Mouse (Mus musculus): Measurements from ENCODE around the gene Rasgef1a. TPM values are rescaled to one million over a fixed set of nuclear protein-coding genes. Genes with fewer than 3 reads are reported as not detected.

The Rasgef1a gene
- polyA plus RNA-seq, 1 experiment from 2014 or later: 1.4 TPM

DNA sequence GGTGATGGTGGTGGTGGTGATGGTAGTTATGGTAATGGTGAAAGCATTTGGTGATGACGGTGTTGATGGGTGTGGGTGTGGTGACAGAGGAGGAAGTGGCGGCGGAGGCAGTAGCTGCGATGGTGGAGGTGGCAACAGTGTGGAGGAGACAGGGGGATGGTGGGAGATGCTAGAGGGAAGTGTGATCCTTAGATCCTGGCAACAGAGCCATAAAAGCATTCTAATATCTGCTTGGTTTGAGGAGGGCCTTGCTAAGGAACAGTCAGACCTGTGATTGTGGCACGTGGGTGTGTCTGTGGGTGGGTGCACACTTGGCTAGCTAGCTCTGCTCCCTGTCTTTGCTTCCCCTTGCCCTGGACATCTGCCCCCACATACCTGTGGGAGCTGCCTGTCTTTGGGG is 7.4 kb downstream of the Rasgef1a start:
- Histone ChIP-seq H3K4me3 (replicated peaks; ENCODE audit: low read depth, low read length) (no peak overlapping the region), H3K9ac (ENCODE audit: low read depth, low read length) (no peak overlapping the region), H3K36me3 (ENCODE audit: insufficient read depth, low read length) (no peaks in the 10 kb centered on the region), H3K4me2 (ENCODE audit: low read length) (no peak overlapping the region), H3K27ac (no peak overlapping the region), H3K4me1 (replicated peaks; ENCODE audit: insufficient read depth, low read length) (no peaks in the 10 kb centered on the region), H3K9me3 (replicated peaks; ENCODE audit: low read length) (no peaks in the 10 kb centered on the region), H3K27me3 (ENCODE audit: insufficient read depth, low read length) (no peaks in the 10 kb centered on the region)
- 43% methylated on average over 5 of the region's 5 CpGs for whole genome bisulfite sequencing
- ATAC-seq (replicated peaks; ENCODE audit: low FRiP score, low read depth) (no peak), DNase-seq (ENCODE audit: low spot score) (no peak)
- no peak for TF ChIP-seq CTCF (IDR thresholded peaks at IDR 0.05; ENCODE audit: low read depth)

DNA sequence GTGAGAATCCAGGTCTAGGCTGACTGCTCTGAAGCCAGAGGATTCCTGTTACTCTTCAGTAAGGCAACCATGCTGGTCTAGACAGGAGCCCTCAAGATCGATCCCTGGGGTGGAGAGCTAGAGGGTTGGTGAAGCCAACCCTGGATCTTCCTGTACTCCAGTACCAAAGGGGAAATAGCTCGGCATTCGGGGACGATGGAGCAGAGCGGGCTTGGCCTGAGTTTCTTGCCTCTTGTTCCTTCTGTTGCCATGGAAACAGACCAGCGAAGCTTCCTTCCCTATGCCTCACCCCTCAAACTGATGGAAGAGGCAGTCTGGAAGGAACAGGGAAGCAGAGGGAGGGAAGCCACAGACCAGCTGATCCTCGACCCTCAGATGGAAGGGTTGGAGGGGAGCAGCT is 8.3 kb downstream of the Rasgef1a start:
- no peak for TF ChIP-seq CTCF (IDR thresholded peaks at IDR 0.05; ENCODE audit: low read depth)
- no peaks in the 10 kb centered on the region for H3K4me1 ChIP-seq (replicated peaks; ENCODE audit: insufficient read depth, low read length)
- no peak overlapping the region for H3K27ac ChIP-seq
- no peak overlapping the region for H3K4me3 ChIP-seq (replicated peaks; ENCODE audit: low read depth, low read length)
- DNase-seq (ENCODE audit: low spot score) (no peak), ATAC-seq (replicated peaks; ENCODE audit: low FRiP score, low read depth) (no peak)
- no peak overlapping the region for H3K9ac ChIP-seq (ENCODE audit: low read depth, low read length)
- no peaks in the 10 kb centered on the region for H3K36me3 ChIP-seq (ENCODE audit: insufficient read depth, low read length)
- no peaks in the 10 kb centered on the region for H3K9me3 ChIP-seq (replicated peaks; ENCODE audit: low read length)
- WGBS: 38% methylated on average over 7 of the region's 7 CpGs
- H3K27me3 ChIP-seq (ENCODE audit: insufficient read depth, low read length): no peaks in the 10 kb centered on the region
- no peak overlapping the region for H3K4me2 ChIP-seq (ENCODE audit: low read length)

DNA sequence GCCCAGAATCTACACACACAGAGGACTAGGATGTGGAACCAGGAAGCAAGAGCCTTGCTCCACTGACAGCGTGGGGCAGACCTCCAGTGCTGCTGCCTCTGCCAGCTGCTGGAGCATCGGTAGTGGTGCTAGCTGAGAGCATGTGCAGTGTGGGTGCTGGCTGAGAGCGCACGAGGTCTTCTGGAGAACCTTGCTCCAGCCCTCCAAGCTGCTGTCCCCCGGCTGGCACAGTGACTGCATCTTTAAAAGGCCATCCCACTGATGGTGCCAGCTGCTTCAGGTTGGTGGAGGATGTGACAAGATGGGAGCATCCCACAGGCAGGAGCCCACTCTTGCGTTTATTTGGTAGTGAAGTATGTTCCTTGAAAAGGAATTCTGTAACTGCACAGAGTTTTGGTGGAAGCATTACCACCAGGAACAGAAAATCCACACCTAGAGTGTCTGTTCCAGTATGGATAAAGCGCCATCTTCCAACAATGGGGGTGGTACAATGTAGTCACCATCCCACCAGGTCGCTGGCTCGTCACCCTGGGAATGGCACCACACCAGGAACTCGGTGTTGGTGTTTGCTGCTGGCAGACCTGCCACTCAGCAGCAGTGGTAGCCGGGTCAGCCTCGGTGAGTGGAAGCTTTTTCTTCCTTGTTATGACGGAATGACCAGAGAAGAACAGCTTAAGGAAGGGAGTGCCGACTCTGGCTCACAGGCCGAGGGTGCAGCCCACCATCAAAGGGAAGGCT is 11.8 kb downstream of the Rasgef1a start:
- Histone ChIP-seq H3K4me3 (replicated peaks; ENCODE audit: low read depth, low read length) (no peak overlapping the region), H3K9ac (ENCODE audit: low read depth, low read length) (no peak overlapping the region), H3K27me3 (ENCODE audit: insufficient read depth, low read length) (no peaks in the 10 kb centered on the region), H3K4me1 (replicated peaks; ENCODE audit: insufficient read depth, low read length) (no peaks in the 10 kb centered on the region), H3K4me2 (ENCODE audit: low read length) (no peak overlapping the region), H3K27ac (no peak overlapping the region), H3K9me3 (replicated peaks; ENCODE audit: low read length) (no peaks in the 10 kb centered on the region), H3K36me3 (ENCODE audit: insufficient read depth, low read length) (no peaks in the 10 kb centered on the region)
- ATAC-seq (replicated peaks; ENCODE audit: low FRiP score, low read depth) (no peak), DNase-seq (ENCODE audit: low spot score) (no peak)
- TF ChIP-seq CTCF (IDR thresholded peaks at IDR 0.05; ENCODE audit: low read depth): no peak
- WGBS: 59% methylated on average over 15 of the region's 15 CpGs

DNA sequence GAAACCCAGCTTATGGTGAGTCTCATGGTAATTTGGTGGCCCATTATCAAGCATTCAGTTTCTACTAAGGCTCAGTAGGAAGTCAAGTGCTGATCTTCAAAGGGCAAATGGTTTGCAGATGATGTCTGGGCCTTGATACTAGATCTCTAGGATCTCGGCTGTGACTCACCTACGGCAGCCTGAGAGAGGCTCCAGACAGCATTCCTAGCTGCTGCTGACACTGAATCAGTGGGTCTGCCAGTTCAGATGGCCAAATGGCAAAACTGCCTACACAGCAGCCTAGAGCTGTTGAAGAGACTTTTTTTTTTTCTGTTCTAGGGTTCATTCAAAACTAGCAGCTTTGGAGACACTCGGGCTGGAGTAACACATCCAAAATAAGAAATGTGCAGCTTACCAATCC is 15.8 kb downstream of the Rasgef1a start:
- Histone ChIP-seq H3K4me2 (ENCODE audit: low read length) (no peak overlapping the region), H3K4me1 (replicated peaks; ENCODE audit: insufficient read depth, low read length) (no peaks in the 10 kb centered on the region), H3K36me3 (ENCODE audit: insufficient read depth, low read length) (no peaks in the 10 kb centered on the region), H3K27me3 (ENCODE audit: insufficient read depth, low read length) (no peaks in the 10 kb centered on the region), H3K27ac (no peak overlapping the region), H3K4me3 (replicated peaks; ENCODE audit: low read depth, low read length) (no peak overlapping the region), H3K9me3 (replicated peaks; ENCODE audit: low read length) (no peaks in the 10 kb centered on the region), H3K9ac (ENCODE audit: low read depth, low read length) (no peak overlapping the region)
- ATAC-seq (replicated peaks; ENCODE audit: low FRiP score, low read depth) (no peak), DNase-seq (ENCODE audit: low spot score) (no peak)
- TF ChIP-seq CTCF (IDR thresholded peaks at IDR 0.05; ENCODE audit: low read depth): no peak
- 52% methylated on average over 3 of the region's 3 CpGs for WGBS

DNA sequence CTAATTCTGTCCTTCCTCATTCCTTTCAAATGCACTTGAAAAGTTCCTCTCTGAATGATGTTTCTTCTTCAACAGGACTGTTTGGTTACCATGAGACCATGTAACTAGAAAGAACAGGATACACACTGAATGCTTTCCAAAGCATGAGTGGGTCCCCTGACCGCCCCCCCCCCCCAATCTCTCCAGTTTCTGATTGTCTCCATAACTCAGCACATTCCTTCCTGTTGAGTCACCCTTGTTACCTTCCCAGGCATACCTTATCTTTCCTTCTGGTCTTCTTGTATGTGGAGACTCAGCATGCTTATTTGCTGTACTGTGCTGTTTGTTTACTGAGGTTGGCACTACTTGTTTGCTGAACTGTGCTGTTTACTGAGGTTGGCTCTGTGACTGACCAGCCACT is 20.2 kb downstream of the Rasgef1a start:
- WGBS: 71% methylated on average over 1 of the region's 1 CpGs

DNA sequence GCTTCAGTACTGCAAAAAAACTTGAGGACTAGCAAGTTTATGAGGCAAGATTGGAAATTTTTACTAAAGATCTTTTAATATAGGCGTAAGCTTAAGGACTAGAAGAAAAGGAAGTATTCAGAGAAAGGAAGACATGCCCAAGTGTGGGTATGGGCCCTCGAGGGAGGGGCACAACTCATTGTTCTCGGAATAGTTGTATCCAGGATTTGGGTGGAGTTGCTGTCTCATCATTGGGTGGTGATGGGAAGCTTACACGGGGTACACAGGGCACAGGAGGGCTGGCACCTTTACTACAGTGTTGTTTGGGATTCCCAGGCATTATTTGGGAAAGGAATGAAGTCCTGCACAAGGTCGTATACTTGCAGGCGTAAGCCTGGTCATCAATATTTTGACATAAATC is 24.4 kb downstream of the Rasgef1a start:
- 63% methylated on average over 6 of the region's 6 CpGs for WGBS
- ATAC-seq (replicated peaks; ENCODE audit: low FRiP score, low read depth): no peak
- no peak for DNase-seq (ENCODE audit: low spot score)
- H3K9me3 ChIP-seq (replicated peaks; ENCODE audit: low read length): no peaks in the 10 kb centered on the region
- H3K4me1 ChIP-seq (replicated peaks; ENCODE audit: insufficient read depth, low read length): no peaks in the 10 kb centered on the region
- no peak for TF ChIP-seq CTCF (IDR thresholded peaks at IDR 0.05; ENCODE audit: low read depth)
- H3K9ac ChIP-seq (ENCODE audit: low read depth, low read length): no peak overlapping the region
- H3K27me3 ChIP-seq (ENCODE audit: insufficient read depth, low read length): no peaks in the 10 kb centered on the region
- H3K4me2 ChIP-seq (ENCODE audit: low read length): no peak overlapping the region
- no peak overlapping the region for H3K4me3 ChIP-seq (replicated peaks; ENCODE audit: low read depth, low read length)
- H3K27ac ChIP-seq: no peak overlapping the region
- no peaks in the 10 kb centered on the region for H3K36me3 ChIP-seq (ENCODE audit: insufficient read depth, low read length)

More for the DNA sequence above, 20.2 kb downstream of the Rasgef1a start:
- ATAC-seq (replicated peaks; ENCODE audit: low FRiP score, low read depth): no peak
- no peak for TF ChIP-seq CTCF (IDR thresholded peaks at IDR 0.05; ENCODE audit: low read depth)
- Histone ChIP-seq H3K9me3 (replicated peaks; ENCODE audit: low read length) (no peaks in the 10 kb centered on the region), H3K4me3 (replicated peaks; ENCODE audit: low read depth, low read length) (no peak overlapping the region), H3K27ac (no peak overlapping the region), H3K4me1 (replicated peaks; ENCODE audit: insufficient read depth, low read length) (no peaks in the 10 kb centered on the region), H3K36me3 (ENCODE audit: insufficient read depth, low read length) (no peaks in the 10 kb centered on the region), H3K27me3 (ENCODE audit: insufficient read depth, low read length) (no peaks in the 10 kb centered on the region), H3K9ac (ENCODE audit: low read depth, low read length) (no peak overlapping the region), H3K4me2 (ENCODE audit: low read length) (no peak overlapping the region)
- DNase-seq (ENCODE audit: low spot score): no peak
